Mouse (Mus musculus) erythroblast, embryonic 14.5 days (primary cell): Measurements from ENCODE around the gene Atg10. TPM values are rescaled to one million over a fixed set of nuclear protein-coding genes. Genes with fewer than 3 reads are reported as not detected.

Experiments
- H3K27me3 ChIP-seq: 2 replicates; pipeline ENCODE4 v1.6.1; 2012; ENCODE audit warnings: inconsistent platforms; ENCODE audit not compliant: control insufficient read depth
- H3K36me3 ChIP-seq: 2 replicates; pipeline ENCODE4 v1.6.1; 2012; ENCODE audit warnings: mild to moderate bottlenecking, inconsistent platforms; ENCODE audit not compliant: control insufficient read depth
- H3K4me1 ChIP-seq: 2 replicates; pipeline ENCODE4 v1.6.1; 2012; ENCODE audit warnings: inconsistent platforms; ENCODE audit not compliant: control insufficient read depth
- H3K4me3 ChIP-seq: replicated peaks from 2 replicates; pipeline ENCODE3; 2012; ENCODE audit warnings: moderate library complexity, mild to moderate bottlenecking, inconsistent platforms
- H3K9me3 ChIP-seq: 2 replicates; pipeline ENCODE4 v1.6.1; 2012; ENCODE audit warnings: low read length, inconsistent platforms, mixed read lengths; ENCODE audit not compliant: control insufficient read depth
- GATA1 ChIP-seq: IDR thresholded peaks from 2 replicates; pipeline ENCODE4 v1.6.1; 2012; ENCODE audit warnings: low read length, inconsistent platforms, mixed read lengths
- TAL1 ChIP-seq: IDR thresholded peaks from 3 replicates; pipeline ENCODE4 v1.6.1; 2012; ENCODE audit warnings: low read length, inconsistent platforms, mixed read lengths
- polyA plus RNA-seq: library from polyadenylated mRNA; stranded (reverse); fragments of >175 nt; gene quantifications from 2 replicates; pipeline ENCODE4 v1.2.3, GENCODE M21; 2012

The Atg10 gene
- polyA plus RNA-seq, 1 experiment: not detected

- Histone ChIP-seq H3K9me3 (no peaks in the 10 kb centered on the region), H3K27me3 (no peaks in the 10 kb centered on the region), H3K4me3 (no peak overlapping the region), H3K4me1 (peaks cover 19% of the 10 kb centered on the region), H3K36me3 (no peaks in the 10 kb centered on the region)
- no peak for TF ChIP-seq GATA1
- TF ChIP-seq TAL1: no peak
Observed at GRCm38 (mm10) chr13:91221696-91222095, 2.1 kb downstream of the Atg10 start.

- Histone ChIP-seq H3K36me3 (no peaks in the 10 kb centered on the region), H3K9me3 (no peaks in the 10 kb centered on the region), H3K27me3 (no peaks in the 10 kb centered on the region), H3K4me3 (no peak overlapping the region), H3K4me1 (peaks cover under 1% of the 10 kb centered on the region; the same call in 1 of the 2 replicates)
- TF ChIP-seq TAL1: no peak
- TF ChIP-seq GATA1: no peak
Observed at GRCm38 (mm10) chr13:91217691-91218090, 6.1 kb downstream of the Atg10 start.

- H3K27me3 ChIP-seq: no peaks in the 10 kb centered on the region
- TF ChIP-seq GATA1 (no peak), TAL1 (no peak)
- no peaks in the 10 kb centered on the region for H3K4me1 ChIP-seq
- H3K9me3 ChIP-seq: no peaks in the 10 kb centered on the region
- no peaks in the 10 kb centered on the region for H3K36me3 ChIP-seq
- H3K4me3 ChIP-seq: no peak overlapping the region
Observed at GRCm38 (mm10) chr13:91216656-91217205, 7.0 kb downstream of the Atg10 start.

GRCm38 (mm10) chr13:91212958-91213357, 10.8 kb downstream of the Atg10 start:
- no peak overlapping the region for H3K4me3 ChIP-seq
- H3K27me3 ChIP-seq: no peaks in the 10 kb centered on the region
- H3K36me3 ChIP-seq: no peaks in the 10 kb centered on the region
- no peaks in the 10 kb centered on the region for H3K9me3 ChIP-seq
- H3K4me1 ChIP-seq: no peaks in the 10 kb centered on the region
- TF ChIP-seq GATA1 (no peak), TAL1 (no peak)

GRCm38 (mm10) chr13:91206237-91206636, 17.5 kb downstream of the Atg10 start:
- Histone ChIP-seq H3K4me3 (no peak overlapping the region), H3K27me3 (no peaks in the 10 kb centered on the region), H3K4me1 (no peaks in the 10 kb centered on the region), H3K36me3 (no peaks in the 10 kb centered on the region), H3K9me3 (no peaks in the 10 kb centered on the region)
- TF ChIP-seq TAL1 (no peak), GATA1 (no peak)

- Histone ChIP-seq H3K36me3 (no peaks in the 10 kb centered on the region), H3K27me3 (no peaks in the 10 kb centered on the region), H3K9me3 (no peaks in the 10 kb centered on the region), H3K4me3 (no peak overlapping the region), H3K4me1 (no peaks in the 10 kb centered on the region)
- TF ChIP-seq TAL1 (no peak), GATA1 (no peak)
Observed at GRCm38 (mm10) chr13:91202564-91202963, 21.2 kb downstream of the Atg10 start.

DNA sequence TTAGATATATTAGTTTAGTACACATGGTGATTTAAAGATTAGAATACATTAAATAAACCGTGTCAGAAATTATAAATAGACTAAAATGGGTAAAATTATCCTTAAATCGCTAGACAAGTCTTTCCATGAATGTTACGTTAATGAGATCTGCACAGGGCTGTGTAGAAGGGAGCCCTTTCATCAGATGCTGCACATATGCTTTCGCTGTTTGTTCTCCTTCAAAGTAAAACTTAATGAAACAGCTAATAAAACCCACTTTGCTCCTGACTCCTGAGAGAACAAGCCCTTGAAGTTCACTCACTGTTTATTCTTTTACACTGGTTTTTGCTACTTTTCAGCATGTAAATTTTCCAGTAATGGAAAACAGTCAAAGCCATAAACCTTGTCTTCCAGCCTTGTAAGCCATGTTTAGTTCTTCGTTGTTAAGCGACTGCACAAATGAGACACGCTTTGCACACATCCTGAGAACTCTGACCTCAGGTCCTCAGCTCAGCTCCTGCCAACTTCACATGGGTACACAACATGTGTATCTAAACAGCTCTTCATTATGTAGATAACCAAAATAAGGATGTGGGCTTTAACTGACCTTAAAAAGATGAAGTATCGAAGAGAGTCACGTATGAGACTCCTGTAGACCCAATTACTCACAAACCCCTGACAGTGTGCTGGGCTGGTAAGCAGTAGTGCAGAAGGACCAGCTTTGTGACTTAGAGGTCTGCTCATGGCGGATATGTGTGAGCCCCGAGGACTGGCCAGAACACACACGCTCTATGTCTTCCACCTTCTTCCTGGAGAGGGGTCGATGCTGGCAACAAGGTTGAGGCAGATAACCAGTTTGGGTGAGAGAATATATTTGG, 36.2 kb downstream of the Atg10 start:
- no peaks in the 10 kb centered on the region for H3K9me3 ChIP-seq
- TF ChIP-seq GATA1 (no peak), TAL1 (no peak)
- H3K27me3 ChIP-seq: no peaks in the 10 kb centered on the region
- H3K36me3 ChIP-seq: no peaks in the 10 kb centered on the region
- peaks cover 13% of the 10 kb centered on the region for H3K4me1 ChIP-seq
- no peak overlapping the region for H3K4me3 ChIP-seq

- no peak overlapping the region for H3K4me3 ChIP-seq
- H3K27me3 ChIP-seq: no peaks in the 10 kb centered on the region
- peaks cover 15% of the 10 kb centered on the region for H3K4me1 ChIP-seq
- no peaks in the 10 kb centered on the region for H3K36me3 ChIP-seq
- no peak for TF ChIP-seq TAL1
- TF ChIP-seq GATA1: no peak
- H3K9me3 ChIP-seq: no peaks in the 10 kb centered on the region
Observed at GRCm38 (mm10) chr13:91185248-91185867, 38.4 kb downstream of the Atg10 start.

DNA sequence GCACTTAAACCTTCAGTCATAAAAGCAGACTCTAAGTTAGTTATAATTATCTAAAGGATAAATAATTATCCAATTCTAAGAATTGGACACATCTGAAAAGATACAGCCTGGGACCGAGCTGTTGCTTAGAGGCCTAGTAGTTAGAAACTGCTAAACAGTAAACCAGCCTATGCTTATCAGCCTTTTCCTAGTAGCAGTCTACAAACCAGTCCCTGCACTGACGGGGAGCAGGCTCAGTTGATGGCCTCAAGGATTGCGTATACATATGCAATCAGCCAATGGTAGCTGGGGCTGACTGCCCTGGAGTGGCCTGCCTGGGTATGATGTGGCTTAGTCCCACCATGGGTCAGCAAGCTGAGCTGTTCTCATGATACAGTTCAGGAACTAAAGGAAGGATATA, 39.5 kb downstream of the Atg10 start:
- H3K9me3 ChIP-seq: no peaks in the 10 kb centered on the region
- TF ChIP-seq GATA1 (no peak), TAL1 (no peak)
- H3K4me3 ChIP-seq: no peak overlapping the region
- peaks cover 17% of the 10 kb centered on the region for H3K4me1 ChIP-seq
- no peaks in the 10 kb centered on the region for H3K27me3 ChIP-seq
- no peaks in the 10 kb centered on the region for H3K36me3 ChIP-seq
